Mouse (Mus musculus): ENCODE results near the gene Vmn1r66. TPM values are rescaled to one million over a fixed set of nuclear protein-coding genes. Genes with fewer than 3 reads are reported as not detected.
"Not testable (repeated sequence)": the region's sequence is repeated elsewhere in the genome, so short reads cannot be mapped to it uniquely, and the experiment has no call there.

The Vmn1r66 gene
- polyA plus RNA-seq (2016; fragmentation: Nextera tagmentation; extraction: Ambion mirVana): not detected in 2 replicates

GRCm38 (mm10) chr7:10277906-10278305 lies at the start of gene Vmn1r66:
Gene Vmn1r66 (minus strand): TSS chr7:10278006.
- H3K4me1 ChIP-seq: no peaks in the 10 kb centered on the region
- H3K36me3 ChIP-seq (replicated peaks): no peaks in the 10 kb centered on the region
- peaks cover 40% of the 10 kb centered on the region for H3K9me3 ChIP-seq
- H3K27ac ChIP-seq (replicated peaks): no peak within 1 kb of the TSS
- no peak for DNase-seq (ENCODE audit: low spot score)
- H3K4me3 ChIP-seq: no peak within 1 kb of the TSS
- H3K27me3 ChIP-seq (replicated peaks; ENCODE audit: low read depth, poor library complexity, severe bottlenecking): no peaks in the 10 kb centered on the region

GRCm38 (mm10) chr7:10325462-10325861 lies 47.7 kb upstream of the Vmn1r66 start:
- H3K27me3 ChIP-seq (replicated peaks; ENCODE audit: low read depth, poor library complexity, severe bottlenecking); H3K27ac ChIP-seq (replicated peaks); H3K36me3 ChIP-seq (replicated peaks); DNase-seq (ENCODE audit: low spot score); H3K4me1 ChIP-seq; H3K4me3 ChIP-seq: not testable (repeated sequence)
- WGBS: 79% methylated on average over 19 of the region's 20 CpGs
- H3K9me3 ChIP-seq: peaks cover 56% of the 10 kb centered on the region

- H3K9me3 ChIP-seq: peaks cover 60% of the 10 kb centered on the region
- no peaks in the 10 kb centered on the region for H3K36me3 ChIP-seq (replicated peaks)
These were observed 25.7 kb downstream of the Vmn1r66 start for GRCm38 (mm10) chr7:10252075-10252474.

GRCm38 (mm10) chr7:10249146-10249545 lies 28.7 kb downstream of the Vmn1r66 start:
- H3K4me3 ChIP-seq: no peak overlapping the region
- no peak for DNase-seq (ENCODE audit: low spot score)
- no peaks in the 10 kb centered on the region for H3K4me1 ChIP-seq
- WGBS: 83% methylated on average over 5 of the region's 5 CpGs
- no peaks in the 10 kb centered on the region for H3K27me3 ChIP-seq (replicated peaks; ENCODE audit: low read depth, poor library complexity, severe bottlenecking)
- no peaks in the 10 kb centered on the region for H3K36me3 ChIP-seq (replicated peaks)
- no peak overlapping the region for H3K27ac ChIP-seq (replicated peaks)
- peaks cover 65% of the 10 kb centered on the region for H3K9me3 ChIP-seq

More at GRCm38 (mm10) chr7:10252075-10252474, 25.7 kb downstream of the Vmn1r66 start:
- Histone ChIP-seq H3K27ac (replicated peaks) (no peak overlapping the region), H3K4me1 (no peaks in the 10 kb centered on the region), H3K27me3 (replicated peaks; ENCODE audit: low read depth, poor library complexity, severe bottlenecking) (no peaks in the 10 kb centered on the region), H3K4me3 (no peak overlapping the region)
- DNase-seq (ENCODE audit: low spot score): no peak
- WGBS: 93% methylated on average over 13 of the region's 13 CpGs

Other genes starting within 250 kb of the Vmn1r66 start
- not detected in 2 replicates for gene Vmn2r50, start 224.7 kb downstream of the Vmn1r66 start, polyA plus RNA-seq (2016; fragmentation: Nextera tagmentation; extraction: Ambion mirVana)
- not detected in 2 replicates for gene Vmn2r51, start 172.3 kb downstream of the Vmn1r66 start, polyA plus RNA-seq (2016; fragmentation: Nextera tagmentation; extraction: Ambion mirVana)
- not detected in 2 replicates for gene Vmn2r52, start 101.4 kb downstream of the Vmn1r66 start, polyA plus RNA-seq (2016; fragmentation: Nextera tagmentation; extraction: Ambion mirVana)
- gene Vmn1r67, start 165.3 kb upstream of the Vmn1r66 start, polyA plus RNA-seq (2016; fragmentation: Nextera tagmentation; extraction: Ambion mirVana): not detected in 2 replicates
- gene Zik1, start 217.4 kb upstream of the Vmn1r66 start, polyA plus RNA-seq (2016; fragmentation: Nextera tagmentation; extraction: Ambion mirVana): 37.1 and 37.2 TPM in 2 replicates

Measured in embryonic facial prominence, embryonic 10.5 days (tissue).